Mouse (Mus musculus) embryonic facial prominence, embryonic 14.5 days (tissue): ENCODE data around the gene Hmx2. TPM values are rescaled to one million over a fixed set of nuclear protein-coding genes. Genes with fewer than 3 reads are reported as not detected.

Experiments used
- ATAC-seq: fragments of 200-750 bp; cut with Nextera tagmentation; 2 replicates; pipeline ENCODE4 v1.8.0; 2017; ENCODE audit warnings: low read depth, moderate number of reproducible peaks, moderate TSS enrichment
- DNase-seq: peaks from one replicate; pipeline ENCODE4 v3.0.0-alpha.2; 2015; ENCODE audit warnings: low spot score
- H3K27ac ChIP-seq: fragments of 300-500 bp; sonication (generic); replicated peaks from 2 replicates; pipeline ENCODE4 v1.5.1; 2014; ENCODE audit warnings: low read depth, mild to moderate bottlenecking, low read length, moderate library complexity
- H3K27me3 ChIP-seq: fragments of 300-500 bp; sonication (generic); replicated peaks from 2 replicates; pipeline ENCODE4 v1.6.1; 2014; ENCODE audit warnings: low read length; ENCODE audit not compliant: control insufficient read depth, insufficient read depth
- H3K36me3 ChIP-seq: fragments of 300-500 bp; sonication (generic); 2 replicates; pipeline ENCODE4 v1.6.1; 2014; ENCODE audit warnings: low read length, mixed read lengths; ENCODE audit not compliant: control insufficient read depth, insufficient read depth
- H3K4me1 ChIP-seq: fragments of 300-500 bp; sonication (generic); 2 replicates; pipeline ENCODE4 v1.6.1; 2014; ENCODE audit warnings: antibody characterized with exemption, low read length; ENCODE audit not compliant: control insufficient read depth, insufficient read depth
- H3K4me2 ChIP-seq: fragments of 300-500 bp; sonication (generic); 2 replicates; pipeline ENCODE4 v1.6.1; 2014; ENCODE audit warnings: low read depth, mild to moderate bottlenecking, low read length, moderate library complexity, mixed read lengths
- H3K4me3 ChIP-seq: fragments of 300-500 bp; sonication (generic); 2 replicates; pipeline ENCODE4 v1.5.1; 2014; ENCODE audit warnings: low read depth, mild to moderate bottlenecking, low read length
- H3K9ac ChIP-seq: fragments of 300-500 bp; sonication (generic); 2 replicates; pipeline ENCODE4 v1.6.1; 2014; ENCODE audit warnings: low read depth, mild to moderate bottlenecking, low read length, moderate library complexity, mixed read lengths
- H3K9me3 ChIP-seq: fragments of 300-500 bp; sonication (generic); 2 replicates; pipeline ENCODE4 v1.6.1; 2016; ENCODE audit warnings: low read length; ENCODE audit not compliant: control insufficient read depth
- WGBS: fragments of 180-500 bp; shearing (Covaris S2); extraction: QIAGEN DNeasy Blood & Tissue Kit; methylation state at CpG from one replicate; pipeline ENCODE4 v1.1.7; 2014; 5-methylcytosine and 5-hydroxymethylcytosine counted together
- polyA plus RNA-seq: library from polyadenylated mRNA; unstranded; fragments of >200 nt; fragmentation: Nextera tagmentation; extraction: Ambion mirVana; gene quantifications from 2 replicates; pipeline ENCODE4 v1.2.1, GENCODE M21; 2014

Hmx2 gene
- polyA plus RNA-seq, 1 experiment from 2014 or later, result 0.17 TPM

GRCm38 (mm10) chr7:131582178-131582577, 33.6 kb downstream of the Hmx2 start:
- no peak for DNase-seq
- Histone ChIP-seq H3K9ac (no peak overlapping the region), H3K9me3 (no peaks in the 10 kb centered on the region), H3K36me3 (no peaks in the 10 kb centered on the region), H3K27ac (no peak overlapping the region), H3K4me1 (no peaks in the 10 kb centered on the region), H3K4me3 (no peak overlapping the region), H3K4me2 (no peak overlapping the region), H3K27me3 (no peaks in the 10 kb centered on the region)
- 64% methylated on average over 9 of the region's 9 CpGs for WGBS
- no peak for ATAC-seq

GRCm38 (mm10) chr7:131585551-131585950, 37.0 kb downstream of the Hmx2 start:
- no peaks in the 10 kb centered on the region for H3K36me3 ChIP-seq
- H3K4me3 ChIP-seq, result no peak overlapping the region
- H3K4me2 ChIP-seq, result no peak overlapping the region
- H3K9ac ChIP-seq, result no peak overlapping the region
- ATAC-seq (no peak), DNase-seq (no peak)
- H3K9me3 ChIP-seq, result no peaks in the 10 kb centered on the region
- no peaks in the 10 kb centered on the region for H3K4me1 ChIP-seq
- no peak overlapping the region for H3K27ac ChIP-seq
- WGBS, result 64% methylated on average over 5 of the region's 5 CpGs
- H3K27me3 ChIP-seq, result no peaks in the 10 kb centered on the region

- H3K9ac ChIP-seq, result 0 out of 2 replicates have a peak overlapping the region, but pooled peaks have one; percentile 11
- WGBS, result 17% methylated on average over 12 of the region's 12 CpGs
- no peaks in the 10 kb centered on the region for H3K27me3 ChIP-seq
- ATAC-seq (peak; percentile 18; the same call in 1 of the 2 replicates), DNase-seq (peak; percentile 22)
- H3K9me3 ChIP-seq, result no peaks in the 10 kb centered on the region
- no peak overlapping the region for H3K4me3 ChIP-seq
- H3K4me1 ChIP-seq, result peaks cover 10% of the 10 kb centered on the region
- H3K4me2 ChIP-seq, result 0 out of 2 replicates have a peak overlapping the region, but pooled peaks have one; percentile 18
- no peak overlapping the region for H3K27ac ChIP-seq
- no peaks in the 10 kb centered on the region for H3K36me3 ChIP-seq
Observed at GRCm38 (mm10) chr7:131597779-131598482, 49.4 kb downstream of the Hmx2 start.

GRCm38 (mm10) chr7:131598483-131598824, 49.9 kb downstream of the Hmx2 start:
- 4% methylated on average over 5 of the region's 5 CpGs for WGBS
- no peaks in the 10 kb centered on the region for H3K9me3 ChIP-seq
- no peak overlapping the region for H3K27ac ChIP-seq
- DNase-seq (peak; percentile 38), ATAC-seq (peak; percentile 22; the same call in 1 of the 2 replicates)
- 0 out of 2 replicates have a peak overlapping the region, but pooled peaks have one; percentile 11 for H3K9ac ChIP-seq
- H3K27me3 ChIP-seq, result no peaks in the 10 kb centered on the region
- no peak overlapping the region for H3K4me3 ChIP-seq
- peaks cover 10% of the 10 kb centered on the region for H3K4me1 ChIP-seq
- H3K4me2 ChIP-seq, result no peak overlapping the region
- H3K36me3 ChIP-seq, result no peaks in the 10 kb centered on the region

- 69% methylated on average over 7 of the region's 7 CpGs for WGBS
- Histone ChIP-seq H3K9ac (no peak overlapping the region), H3K9me3 (no peaks in the 10 kb centered on the region), H3K4me3 (no peak overlapping the region), H3K4me1 (peaks cover 10% of the 10 kb centered on the region), H3K36me3 (no peaks in the 10 kb centered on the region), H3K27me3 (no peaks in the 10 kb centered on the region), H3K27ac (no peak overlapping the region), H3K4me2 (no peak overlapping the region)
- ATAC-seq (no peak), DNase-seq (no peak)
Observed at GRCm38 (mm10) chr7:131602106-131602505, 53.5 kb downstream of the Hmx2 start.

GRCm38 (mm10) chr7:131603186-131603585, 54.6 kb downstream of the Hmx2 start:
- no peak for DNase-seq
- H3K9me3 ChIP-seq, result no peaks in the 10 kb centered on the region
- ATAC-seq, result no peak; the same call in 1 of the 2 replicates
- WGBS, result 14% methylated on average over 2 of the region's 11 CpGs
- H3K36me3 ChIP-seq, result no peaks in the 10 kb centered on the region
- H3K4me1 ChIP-seq, result peaks cover 6% of the 10 kb centered on the region; the same call in 1 of the 2 replicates
- no peak overlapping the region for H3K4me3 ChIP-seq
- no peaks in the 10 kb centered on the region for H3K27me3 ChIP-seq
- no peak overlapping the region for H3K27ac ChIP-seq
- no peak overlapping the region for H3K9ac ChIP-seq
- H3K4me2 ChIP-seq, result no peak overlapping the region; the same call in 1 of the 2 replicates

GRCm38 (mm10) chr7:131604946-131605345, 56.4 kb downstream of the Hmx2 start:
- no peaks in the 10 kb centered on the region for H3K36me3 ChIP-seq
- peaks cover 4% of the 10 kb centered on the region; the same call in 1 of the 2 replicates for H3K4me1 ChIP-seq
- no peak overlapping the region for H3K4me2 ChIP-seq
- DNase-seq (no peak), ATAC-seq (no peak)
- no peaks in the 10 kb centered on the region for H3K27me3 ChIP-seq
- no peak overlapping the region for H3K4me3 ChIP-seq
- no peak overlapping the region for H3K9ac ChIP-seq
- H3K27ac ChIP-seq, result no peak overlapping the region
- WGBS, result 85% methylated on average over 10 of the region's 10 CpGs
- no peaks in the 10 kb centered on the region for H3K9me3 ChIP-seq

- Histone ChIP-seq H3K4me1 (peaks cover 4% of the 10 kb centered on the region; the same call in 1 of the 2 replicates), H3K27ac (no peak overlapping the region), H3K4me3 (no peak overlapping the region), H3K9ac (no peak overlapping the region), H3K36me3 (no peaks in the 10 kb centered on the region), H3K27me3 (no peaks in the 10 kb centered on the region), H3K9me3 (no peaks in the 10 kb centered on the region), H3K4me2 (no peak overlapping the region)
- no peak for ATAC-seq
- no peak for DNase-seq
- WGBS, result 69% methylated on average over 4 of the region's 4 CpGs
Observed at GRCm38 (mm10) chr7:131605481-131605880, 56.9 kb downstream of the Hmx2 start.
